Mouse (Mus musculus) ES-Bruce4 (cell line): ENCODE results near the gene Ubqln2. TPM values are rescaled to one million over a fixed set of nuclear protein-coding genes. Genes with fewer than 3 reads are reported as not detected.

Source experiments
- H3K27ac ChIP-seq: 2 replicates; pipeline ENCODE4 v1.5.1; 2012; ENCODE audit warnings: low read length, inconsistent platforms; ENCODE audit not compliant: insufficient read depth
- H3K27me3 ChIP-seq: 2 replicates; pipeline ENCODE4 v1.6.1; 2012; ENCODE audit warnings: mild to moderate bottlenecking, low read length, inconsistent platforms; ENCODE audit not compliant: control insufficient read depth, poor library complexity, insufficient read depth, severe bottlenecking
- H3K36me3 ChIP-seq: 2 replicates; pipeline ENCODE4 v1.6.1; 2012; ENCODE audit warnings: inconsistent platforms, mild to moderate bottlenecking, low read length, moderate library complexity; ENCODE audit not compliant: control insufficient read depth, poor library complexity, insufficient read depth, severe bottlenecking
- H3K4me1 ChIP-seq: one replicate; pipeline ENCODE4 v1.8.1; 2011; ENCODE audit warnings: low read length; ENCODE audit not compliant: control insufficient read depth, insufficient read depth
- H3K4me3 ChIP-seq: 2 replicates; pipeline ENCODE4 v1.5.1; 2011; ENCODE audit warnings: low read depth, mild to moderate bottlenecking, low read length
- H3K9ac ChIP-seq: 2 replicates; pipeline ENCODE4 v1.6.1; 2012; ENCODE audit warnings: low read depth, mild to moderate bottlenecking, inconsistent platforms; ENCODE audit not compliant: poor library complexity, severe bottlenecking
- H3K9me3 ChIP-seq: replicated peaks from 2 replicates; pipeline ENCODE4 v1.6.1; 2012; ENCODE audit warnings: mild to moderate bottlenecking, low read length, inconsistent platforms; ENCODE audit not compliant: control insufficient read depth, poor library complexity, insufficient read depth, severe bottlenecking
- CTCF ChIP-seq: IDR thresholded peaks from one replicate; pipeline ENCODE4 v1.8.1; 2011; ENCODE audit warnings: low read depth, low read length
- EP300 ChIP-seq: IDR thresholded peaks from 2 replicates; pipeline ENCODE4 v1.6.1; 2011; ENCODE audit warnings: low read depth, low read length; ENCODE audit not compliant: insufficient read depth
- POLR2A ChIP-seq: IDR thresholded peaks from one replicate; pipeline ENCODE4 v1.8.1; 2011; ENCODE audit warnings: low read length; ENCODE audit not compliant: insufficient read depth
- polyA plus RNA-seq: library from polyadenylated mRNA; stranded (reverse); fragments of >200 nt; gene quantifications from 2 replicates; pipeline ENCODE4 v1.2.4, GENCODE M21; 2011; ENCODE audit warnings: low read depth; ENCODE audit not compliant: missing spikeins, insufficient read depth, insufficient read length

The Ubqln2 gene
- 44.3 and 48.4 TPM in 2 replicates for polyA plus RNA-seq

GRCm38 (mm10) chrX:153497688-153498516, at the start of gene Ubqln2:
Gene Ubqln2 (plus strand): TSS chrX:153498227.
- H3K9ac ChIP-seq, result peak within 1 kb of the TSS; percentile 85
- peak within 1 kb of the TSS; percentile 94 for H3K4me3 ChIP-seq
- H3K27ac ChIP-seq, result peak within 1 kb of the TSS; percentile 92
- no peaks in the 10 kb centered on the region for H3K9me3 ChIP-seq
- no peaks in the 10 kb centered on the region for H3K36me3 ChIP-seq
- no peaks in the 10 kb centered on the region for H3K4me1 ChIP-seq
- peak; percentile 37 for TF ChIP-seq POLR2A
- no peak for TF ChIP-seq EP300
- H3K27me3 ChIP-seq, result no peaks in the 10 kb centered on the region

GRCm38 (mm10) chrX:153451946-153452345, 46.1 kb upstream of the Ubqln2 start:
- Histone ChIP-seq H3K9me3 (no peaks in the 10 kb centered on the region), H3K9ac (no peak overlapping the region), H3K27me3 (no peaks in the 10 kb centered on the region), H3K4me3 (no peak overlapping the region), H3K4me1 (no peaks in the 10 kb centered on the region), H3K36me3 (no peaks in the 10 kb centered on the region), H3K27ac (no peak overlapping the region)
- TF ChIP-seq CTCF (no peak), POLR2A (no peak), EP300 (no peak)

DNA sequence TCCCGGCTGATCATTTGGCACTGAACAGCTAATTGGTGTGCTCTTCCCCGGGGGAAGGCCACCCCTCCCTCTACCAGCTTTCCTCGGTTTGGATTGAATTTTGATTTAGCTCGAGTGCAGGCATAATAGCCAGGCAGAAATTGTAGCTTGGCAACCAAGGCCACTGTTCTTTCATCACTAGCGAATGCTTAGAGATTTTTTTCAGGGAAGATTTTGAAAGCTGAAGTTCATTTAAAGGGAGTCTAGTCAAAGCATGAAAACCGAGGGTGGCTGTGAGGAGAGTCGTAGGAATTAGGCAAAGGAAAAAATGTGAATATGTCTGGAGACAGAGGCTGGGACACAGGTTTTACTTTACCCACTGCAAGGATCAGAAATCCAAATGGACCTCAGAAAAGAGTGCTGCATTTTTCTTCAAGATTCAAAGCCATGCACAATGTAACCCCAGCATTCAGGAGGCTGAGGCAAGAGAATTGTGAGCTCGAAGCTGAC, 21.2 kb upstream of the Ubqln2 start:
- Histone ChIP-seq H3K4me3 (no peak overlapping the region), H3K36me3 (no peaks in the 10 kb centered on the region), H3K27me3 (no peaks in the 10 kb centered on the region), H3K27ac (no peak overlapping the region), H3K4me1 (no peaks in the 10 kb centered on the region), H3K9ac (no peak overlapping the region), H3K9me3 (no peaks in the 10 kb centered on the region)
- TF ChIP-seq EP300 (no peak), POLR2A (no peak), CTCF (no peak)

- TF ChIP-seq POLR2A (no peak), CTCF (no peak), EP300 (no peak)
- H3K9me3 ChIP-seq, result no peaks in the 10 kb centered on the region
- no peaks in the 10 kb centered on the region for H3K36me3 ChIP-seq
- no peak overlapping the region for H3K27ac ChIP-seq
- H3K27me3 ChIP-seq, result no peaks in the 10 kb centered on the region
- H3K4me3 ChIP-seq, result no peak overlapping the region
- H3K4me1 ChIP-seq, result no peaks in the 10 kb centered on the region
- no peak overlapping the region for H3K9ac ChIP-seq
Measured at GRCm38 (mm10) chrX:153492326-153492725, 5.7 kb upstream of the Ubqln2 start.

GRCm38 (mm10) chrX:153498665-153499293, 752 bp downstream of the Ubqln2 start:
- Histone ChIP-seq H3K4me3 (peak overlapping the region; percentile 82), H3K36me3 (no peaks in the 10 kb centered on the region), H3K9ac (peak overlapping the region; percentile 85), H3K9me3 (no peaks in the 10 kb centered on the region), H3K27ac (peak overlapping the region; percentile 15; the same call in 1 of the 2 replicates), H3K27me3 (no peaks in the 10 kb centered on the region), H3K4me1 (no peaks in the 10 kb centered on the region)
- TF ChIP-seq POLR2A, result no peak
- no peak for TF ChIP-seq CTCF
- no peak for TF ChIP-seq EP300
